Mouse (Mus musculus): Measurements from ENCODE around the gene Spdl1. TPM values are rescaled to one million over a fixed set of nuclear protein-coding genes. Genes with fewer than 3 reads are reported as not detected.

The Spdl1 gene
- total and polyA plus RNA-seq, 3 experiments, result 45.2 to 72.8 (median 61.1) TPM

DNA sequence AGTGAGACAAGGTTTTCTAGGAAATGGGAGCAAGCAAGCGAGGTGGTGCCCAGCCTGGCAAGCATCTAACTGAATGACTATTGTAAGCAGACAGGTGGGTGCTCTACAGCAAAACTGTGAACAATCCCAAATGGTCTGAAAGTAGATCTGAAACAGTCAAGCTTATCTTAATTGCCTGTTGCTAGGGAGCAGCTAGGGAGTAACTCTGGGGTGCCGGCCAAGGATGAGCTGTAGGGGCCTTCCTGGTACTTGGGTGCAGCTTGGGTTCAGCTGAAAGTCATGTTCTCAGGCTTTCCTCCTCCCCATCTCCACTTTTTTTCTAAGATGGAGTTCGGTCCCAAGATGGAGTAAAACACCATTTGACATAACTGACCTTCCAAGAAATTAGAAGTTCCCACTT is 38.5 kb upstream of the Spdl1 start:
- in situ Hi-C loops (cut with MboI; ENCODE audit: low pct_ligation_motif_present, low pct_unique_long_range_greater_than_20kb, low sequenced_read_pairs), result no loop called here
- Histone ChIP-seq H3K27me3 (replicated peaks) (no peaks in the 10 kb centered on the region), H3K4me1 (ENCODE audit: control insufficient read depth in 1 of 2, insufficient read depth in 2 of 2) (peaks cover 5 to 8% of the 10 kb centered on the region in 2 experiments; a peak in 3 of 4 replicates), H3K9ac (ENCODE audit: insufficient read depth, low read depth) (no peak overlapping the region), H3K36me3 (replicated peaks in 1 of 2; ENCODE audit: control insufficient read depth in 1 of 2, insufficient read depth in 1 of 2, low read length in 1 of 2) (no peaks in the 10 kb centered on the region), H3K4me2 (ENCODE audit: insufficient read depth, low read depth, poor library complexity, severe bottlenecking) (no peak overlapping the region), H3K27ac (ENCODE audit: insufficient read depth, low read depth) (no peak overlapping the region), H3K4me3 (replicated peaks in 1 of 3; ENCODE audit: low read depth in 2 of 3, low read length in 2 of 3, poor library complexity in 1 of 3) (no peak overlapping the region), H3K9me3 (replicated peaks; ENCODE audit: low read length) (no peaks in the 10 kb centered on the region), H3K79me2 (replicated peaks; ENCODE audit: control insufficient read depth, extremely low read depth, insufficient read depth, poor library complexity, severe bottlenecking) (no peaks in the 10 kb centered on the region)
- dilution Hi-C loops (cut with MboI; ENCODE audit: extremely low pct_ligation_motif_present, extremely low pct_unique_long_range_greater_than_20kb, low sequenced_read_pairs), result no loop called here
- no peak for DNase-seq (ENCODE audit: extremely low read depth)
- TF ChIP-seq MAFK (IDR thresholded peaks at IDR 0.05; ENCODE audit: insufficient replicate concordance, low read length) (no peak), BHLHE40 (IDR thresholded peaks at IDR 0.05; ENCODE audit: low read depth, low read length) (no peak), MXI1 (IDR thresholded peaks at IDR 0.05; ENCODE audit: low read depth, low read length) (no peak), ZKSCAN1 (IDR thresholded peaks at IDR 0.05; ENCODE audit: borderline replicate concordance, low read depth, low read length) (no peak), ETS1 (conservative IDR thresholded peaks at IDR 0.05; ENCODE audit: low read depth, low read length) (no peak), USF1 (IDR thresholded peaks at IDR 0.05; ENCODE audit: low read depth, low read length) (no peak), JUN (IDR thresholded peaks at IDR 0.05; ENCODE audit: insufficient read depth, low read depth, low read length) (no peak), ZNF384 (IDR thresholded peaks at IDR 0.05; ENCODE audit: low read depth, low read length) (no peak), EP300 (IDR thresholded peaks at IDR 0.05; ENCODE audit: low read length) (no peak), POLR2A (IDR thresholded peaks at IDR 0.05; ENCODE audit: low read depth, low read length) (no peak), TCF12 (IDR thresholded peaks at IDR 0.05; ENCODE audit: low read depth, low read length) (no peak), MEF2A (IDR thresholded peaks at IDR 0.05; ENCODE audit: borderline replicate concordance, low read depth, low read length) (no peak), SIN3A (IDR thresholded peaks at IDR 0.05; ENCODE audit: low read length) (no peak), ELF1 (IDR thresholded peaks at IDR 0.05; ENCODE audit: low read depth, low read length) (no peak), NELFE (IDR thresholded peaks at IDR 0.05; ENCODE audit: low read depth, low read length) (no peak), CHD1 (IDR thresholded peaks at IDR 0.05; ENCODE audit: low read depth, low read length) (no peak), ZC3H11A (IDR thresholded peaks at IDR 0.05; ENCODE audit: low read depth, low read length) (no peak)

DNA sequence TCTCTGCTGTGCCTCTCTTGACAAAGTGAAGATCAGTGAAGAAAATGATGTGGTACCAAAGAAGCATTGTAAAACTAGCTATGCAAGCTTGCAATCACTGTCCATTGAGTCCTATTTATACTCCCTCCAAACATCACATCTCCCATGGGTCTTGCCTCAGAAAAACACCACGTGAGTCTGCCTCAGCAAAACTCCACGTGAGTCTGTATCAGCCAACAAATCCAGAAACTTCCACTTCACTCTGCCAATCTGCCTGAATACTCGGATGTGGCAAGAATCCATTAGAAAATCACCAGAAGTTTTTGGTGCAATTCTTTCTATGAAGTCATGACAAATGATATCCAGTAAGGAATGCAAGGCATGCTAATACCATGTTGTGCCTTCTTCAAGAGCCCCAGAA is 38.0 kb upstream of the Spdl1 start:
- in situ Hi-C loops (cut with MboI; ENCODE audit: low pct_ligation_motif_present, low pct_unique_long_range_greater_than_20kb, low sequenced_read_pairs), result no loop called here
- no peak overlapping the region for H3K4me3 ChIP-seq (replicated peaks in 1 of 3; ENCODE audit: low read depth in 2 of 3, low read length in 2 of 3, poor library complexity in 1 of 3)
- H3K27ac ChIP-seq (ENCODE audit: insufficient read depth, low read depth), result no peak overlapping the region
- TF ChIP-seq TBP (conservative IDR thresholded peaks at IDR 0.05; ENCODE audit: low read depth, low read length) (no peak), USF1 (IDR thresholded peaks at IDR 0.05; ENCODE audit: low read depth, low read length) (no peak), NRF1 (IDR thresholded peaks at IDR 0.05; ENCODE audit: low read depth, low read length) (no peak), JUN (IDR thresholded peaks at IDR 0.05; ENCODE audit: insufficient read depth, low read depth, low read length) (no peak), UBTF (IDR thresholded peaks at IDR 0.05; ENCODE audit: low read depth, low read length) (no peak), MYC (IDR thresholded peaks at IDR 0.05; ENCODE audit: low read depth, low read length) (no peak), PAX5 (IDR thresholded peaks at IDR 0.05; ENCODE audit: low read length) (no peak), CHD2 (IDR thresholded peaks at IDR 0.05; ENCODE audit: low read length) (no peak), MAX (IDR thresholded peaks at IDR 0.05; ENCODE audit: low read length) (no peak), SIN3A (IDR thresholded peaks at IDR 0.05; ENCODE audit: low read length) (no peak), RAD21 (IDR thresholded peaks at IDR 0.05; ENCODE audit: low read depth, low read length) (no peak), ZNF384 (IDR thresholded peaks at IDR 0.05; ENCODE audit: low read depth, low read length) (no peak), NELFE (IDR thresholded peaks at IDR 0.05; ENCODE audit: low read depth, low read length) (no peak), MEF2A (IDR thresholded peaks at IDR 0.05; ENCODE audit: borderline replicate concordance, low read depth, low read length) (no peak), RCOR1 (conservative IDR thresholded peaks at IDR 0.05; ENCODE audit: low read depth, low read length) (no peak), GABPA (IDR thresholded peaks at IDR 0.05; ENCODE audit: insufficient replicate concordance, low read depth, low read length) (no peak), CTCF (conservative IDR thresholded peaks at IDR 0.05 in 1 of 2, IDR thresholded peaks at IDR 0.05 in 1 of 2; ENCODE audit: low read depth in 2 of 2, low read length in 2 of 2) (no peak), MAFK (IDR thresholded peaks at IDR 0.05; ENCODE audit: insufficient replicate concordance, low read length) (no peak)
- H3K36me3 ChIP-seq (replicated peaks in 1 of 2; ENCODE audit: control insufficient read depth in 1 of 2, insufficient read depth in 1 of 2, low read length in 1 of 2), result no peaks in the 10 kb centered on the region
- no peaks in the 10 kb centered on the region for H3K27me3 ChIP-seq (replicated peaks)
- H3K4me2 ChIP-seq (ENCODE audit: insufficient read depth, low read depth, poor library complexity, severe bottlenecking), result no peak overlapping the region
- no peaks in the 10 kb centered on the region for H3K9me3 ChIP-seq (replicated peaks; ENCODE audit: low read length)
- no peak overlapping the region for H3K9ac ChIP-seq (ENCODE audit: insufficient read depth, low read depth)
- H3K79me2 ChIP-seq (replicated peaks; ENCODE audit: control insufficient read depth, extremely low read depth, insufficient read depth, poor library complexity, severe bottlenecking), result no peaks in the 10 kb centered on the region
- no peak for DNase-seq (ENCODE audit: extremely low read depth)
- H3K4me1 ChIP-seq (ENCODE audit: control insufficient read depth in 1 of 2, insufficient read depth in 2 of 2), result peaks cover 5% of the 10 kb centered on the region in 2 experiments; a peak in 3 of 4 replicates
- dilution Hi-C loops (cut with MboI; ENCODE audit: extremely low pct_ligation_motif_present, extremely low pct_unique_long_range_greater_than_20kb, low sequenced_read_pairs), result no loop called here

All from CH12.LX (cell line).